Mouse (Mus musculus): ENCODE data around the gene Uxs1.

- TF ChIP-seq GATA1 (IDR thresholded peaks at IDR 0.05; ENCODE audit: borderline replicate concordance, low read length): no peak
- TF ChIP-seq CTCF (IDR thresholded peaks at IDR 0.05; ENCODE audit: low read depth, low read length): no peak
- no peak for TF ChIP-seq POLR2AphosphoS5 (IDR thresholded peaks at IDR 0.05; ENCODE audit: insufficient replicate concordance, low read depth, low read length)
- no peak for TF ChIP-seq TAL1 (conservative IDR thresholded peaks at IDR 0.05; ENCODE audit: low read depth, low read length)
- no peak for TF ChIP-seq GATA2 (IDR thresholded peaks at IDR 0.05; ENCODE audit: borderline replicate concordance, low read depth, low read length)
Observed at GRCm38 (mm10) chr1:43768385-43768990, 59.1 kb downstream of the Uxs1 start.

Measured in G1E (cell line).